Mouse (Mus musculus) bone marrow, adult 2 months (tissue): Measurements from ENCODE around the gene Gamt.

Source experiments
- CTCF ChIP-seq: fragments of 200-500 bp; IDR thresholded peaks from 2 replicates; pipeline ENCODE4 v1.5.1; 2011; ENCODE audit warnings: low read length, control low read depth; ENCODE audit not compliant: control insufficient read depth, insufficient read depth
- POLR2A ChIP-seq: fragments of 200-500 bp; IDR thresholded peaks from 2 replicates; pipeline ENCODE4 v1.6.1; 2011; ENCODE audit warnings: low read depth, mild to moderate bottlenecking, control low read depth, low read length, borderline replicate concordance; ENCODE audit not compliant: control insufficient read depth

GRCm38 (mm10) chr10:80299301-80299700 lies 38.5 kb upstream of the Gamt start:
- TF ChIP-seq POLR2A (no peak), CTCF (no peak)
